Mouse (Mus musculus): ENCODE measurements around the gene Siah2.

Siah2 gene

DNA sequence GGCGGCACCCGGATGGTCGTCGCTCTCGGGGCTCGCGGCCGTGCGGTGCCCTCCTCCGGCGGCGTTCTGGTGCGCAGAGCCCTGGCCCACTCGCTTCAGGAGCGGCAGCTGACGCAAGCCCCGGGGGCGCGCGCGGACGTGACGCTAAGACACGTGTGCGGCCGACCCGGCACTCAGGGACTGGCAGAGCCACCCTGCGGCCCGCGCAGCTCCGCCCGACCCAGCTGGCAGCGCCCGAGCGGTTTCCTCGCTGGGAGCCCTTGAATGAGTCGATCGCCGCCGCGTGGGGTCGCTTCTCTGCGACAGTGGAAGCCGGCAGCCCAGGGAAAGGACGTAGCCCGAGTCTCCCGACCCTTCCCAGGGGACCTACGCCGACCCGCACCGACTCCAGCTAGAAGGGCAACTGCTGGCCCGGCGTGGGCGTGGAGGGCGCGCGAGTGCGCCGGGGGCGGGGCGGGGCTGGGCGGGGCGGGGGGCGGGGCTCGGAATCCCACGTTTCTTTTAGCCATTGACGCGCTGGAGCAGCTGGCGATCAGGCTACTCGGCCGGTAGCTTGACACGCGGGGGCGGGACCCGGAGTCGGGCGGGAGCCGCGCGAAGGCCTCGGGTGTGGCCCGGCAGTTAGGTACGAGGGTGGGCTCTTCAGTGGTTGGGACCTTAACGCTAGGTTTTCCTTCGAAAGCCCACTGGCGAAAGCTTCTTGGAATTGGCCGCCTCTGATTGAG is at the start of gene Siah2:
Siah2 (minus strand) TSS at position 404 of the 725 bp plus-strand sequence.
- peak; percentile 91 to 93 for DNase-seq

DNA sequence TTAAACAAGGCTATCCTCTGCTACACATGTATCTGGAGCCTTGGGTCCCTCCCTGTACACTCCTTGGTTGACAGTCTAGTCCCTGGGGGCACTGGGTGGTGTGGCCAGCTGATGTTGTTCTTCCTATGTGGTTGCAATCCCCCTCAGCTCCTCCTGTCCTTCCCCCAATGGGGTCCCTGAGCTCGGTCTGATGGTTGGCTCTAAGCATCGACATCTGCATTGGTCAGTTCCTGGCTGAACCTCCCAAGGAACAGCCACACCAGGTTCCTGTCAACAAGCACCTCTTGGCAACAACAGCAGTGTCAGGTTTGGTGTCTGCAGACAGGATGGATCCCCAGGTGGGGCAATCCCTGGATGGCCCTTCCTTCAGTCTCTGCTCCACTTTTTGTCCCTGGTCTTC is 47.3 kb upstream of the Siah2 start:
- no peak for DNase-seq

DNA sequence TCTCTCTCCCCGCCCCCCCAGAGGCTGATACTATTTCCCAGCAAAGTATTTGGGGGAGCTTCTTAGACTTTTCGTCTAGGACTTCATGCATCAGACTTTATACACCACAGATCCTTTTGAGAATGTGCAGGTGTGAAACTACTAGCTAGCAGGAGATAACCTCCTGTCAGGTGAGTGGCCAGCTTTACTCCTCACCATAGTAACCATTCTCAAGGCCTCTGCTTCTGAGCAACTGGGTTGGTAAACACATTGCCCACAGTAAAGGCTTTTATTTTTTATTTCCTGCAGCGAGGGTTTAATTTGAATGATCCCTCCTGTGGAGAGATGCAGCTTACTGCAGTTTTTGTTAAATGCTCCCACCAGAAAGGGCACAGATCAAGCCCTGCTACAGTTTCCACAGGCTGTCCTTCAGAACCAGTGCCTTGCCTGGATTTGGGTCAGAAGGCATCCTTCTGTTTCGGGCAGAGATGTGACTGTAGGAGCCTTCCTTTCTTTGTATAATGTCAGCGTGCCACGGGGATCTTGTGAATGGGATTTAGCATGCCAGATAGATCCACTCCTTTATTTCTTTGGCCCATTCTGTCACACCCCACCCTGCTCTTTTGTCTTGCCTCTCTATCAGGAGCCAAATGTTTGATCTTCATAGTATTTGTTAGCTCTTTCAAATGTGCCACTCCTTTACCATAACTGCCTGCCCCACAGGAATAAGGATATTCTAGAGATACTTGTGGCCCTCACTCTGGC is 46.3 kb upstream of the Siah2 start:
- DNase-seq, result no peak

DNA sequence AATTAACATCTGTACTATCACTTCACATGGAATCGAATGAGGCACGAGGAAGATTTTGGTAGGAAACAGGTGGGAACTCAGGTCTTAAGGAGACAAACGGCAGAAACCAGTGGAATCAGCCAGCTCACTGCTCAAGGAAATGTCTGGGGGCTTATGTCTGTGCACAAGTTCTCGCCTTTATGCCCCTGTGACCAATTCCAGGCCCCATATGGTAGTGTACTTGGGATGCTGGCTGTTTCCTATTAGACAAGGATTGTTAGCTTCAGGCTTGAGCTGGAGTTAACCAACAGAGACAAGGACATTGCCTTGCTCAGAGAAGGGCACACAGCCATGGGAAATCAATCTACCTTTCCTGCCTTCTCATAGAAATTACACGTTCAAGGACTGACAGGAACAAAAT is 39.3 kb upstream of the Siah2 start:
- DNase-seq, result no peak

DNA sequence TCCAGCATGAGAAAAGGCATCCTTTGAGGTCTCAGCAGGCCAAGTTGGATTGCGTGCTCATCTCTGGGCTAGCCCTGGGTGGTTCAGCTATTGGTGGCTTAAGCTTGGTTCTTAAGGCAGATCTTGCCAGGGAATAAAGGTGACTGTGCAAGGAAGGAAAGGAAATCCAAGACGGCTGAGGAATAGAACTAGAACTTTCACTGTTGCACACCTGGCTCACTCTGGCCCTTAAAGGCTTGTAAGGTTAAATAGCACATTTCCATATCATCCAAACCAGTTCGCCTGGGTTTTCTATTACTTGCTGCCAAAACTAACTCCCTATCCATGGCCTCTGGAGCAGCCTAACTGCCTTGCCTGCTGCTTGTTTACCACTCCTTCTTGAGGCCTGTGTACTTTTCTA is 38.4 kb upstream of the Siah2 start:
- DNase-seq, result no peak

DNA sequence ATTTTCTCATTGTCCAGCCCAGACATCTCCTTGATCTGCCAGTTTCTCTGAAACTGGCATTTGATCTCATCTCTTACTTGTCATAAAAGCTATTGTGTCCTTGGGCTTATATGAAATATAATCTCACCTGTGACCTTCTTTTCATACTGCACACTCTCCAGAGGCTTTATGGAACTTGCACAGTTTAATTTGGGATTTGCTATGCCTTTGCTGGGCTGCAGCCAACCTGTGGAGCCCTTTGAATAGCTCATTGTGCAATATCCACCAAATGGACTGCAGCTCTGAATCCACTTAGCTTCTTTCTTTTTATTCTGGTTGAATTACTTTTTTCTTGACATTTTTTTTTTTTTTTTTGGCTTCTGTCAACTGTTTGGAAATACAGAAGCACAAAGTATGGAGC is 37.3 kb upstream of the Siah2 start:
- no peak for DNase-seq

DNA sequence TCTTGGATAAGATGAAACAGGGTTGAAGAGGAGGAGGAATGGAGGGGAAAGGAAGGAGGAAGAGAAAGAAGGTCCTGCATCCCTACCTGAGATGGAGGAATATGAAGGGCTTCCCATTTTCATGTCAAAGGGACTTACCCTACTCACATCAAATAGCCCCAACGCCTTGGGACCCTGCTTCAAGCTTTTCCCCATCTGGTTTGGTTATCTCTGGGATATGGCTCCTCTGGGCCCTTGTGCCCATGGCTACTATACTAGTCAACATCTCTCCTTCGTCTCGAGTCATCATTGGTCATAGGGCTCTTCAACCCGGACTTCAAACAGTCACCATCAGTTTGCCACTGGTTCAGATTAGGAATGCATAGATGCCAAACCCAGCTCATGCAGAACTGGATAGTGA is 35.4 kb upstream of the Siah2 start:
- no peak for DNase-seq

DNA sequence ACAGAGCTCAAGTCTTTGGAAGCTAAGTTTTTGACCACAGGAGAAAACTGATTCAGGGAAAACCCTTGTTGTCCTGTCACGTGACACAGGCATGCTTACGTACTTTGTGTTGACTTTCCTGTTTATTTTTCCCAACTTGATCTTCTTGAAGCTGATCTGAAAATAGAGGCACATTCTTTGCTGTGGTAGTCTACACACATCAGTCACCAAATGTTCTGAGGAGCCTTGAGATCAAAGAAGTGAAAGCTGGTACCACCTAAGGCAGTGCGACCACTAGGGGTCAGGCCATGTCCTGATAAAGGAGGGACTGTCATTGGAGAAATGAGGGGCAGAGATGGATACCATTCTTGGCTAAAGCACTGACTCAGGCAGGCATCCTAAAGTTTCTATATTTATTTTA is 34.8 kb upstream of the Siah2 start:
- DNase-seq, result peak; percentile 71 to 77

DNA sequence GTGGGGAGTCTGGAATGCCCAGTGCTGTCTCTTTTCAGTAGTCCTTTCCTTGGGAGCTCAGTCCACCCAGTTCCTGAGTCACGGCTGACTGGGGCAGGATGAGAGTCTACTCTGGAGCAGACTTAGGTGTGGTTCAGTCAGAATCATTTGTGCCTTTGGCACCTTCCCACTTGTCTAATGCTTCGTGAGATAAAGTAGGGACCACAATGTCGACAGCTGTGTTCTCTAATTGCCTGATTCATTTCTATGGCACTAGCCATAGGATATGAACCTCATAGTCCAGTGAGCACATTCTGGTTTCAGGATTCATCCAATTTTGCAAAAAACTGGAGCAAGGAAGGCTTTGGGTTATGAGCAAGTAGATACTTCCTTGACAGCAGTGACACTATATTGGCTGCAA is 34.2 kb upstream of the Siah2 start:
- no peak for DNase-seq

DNA sequence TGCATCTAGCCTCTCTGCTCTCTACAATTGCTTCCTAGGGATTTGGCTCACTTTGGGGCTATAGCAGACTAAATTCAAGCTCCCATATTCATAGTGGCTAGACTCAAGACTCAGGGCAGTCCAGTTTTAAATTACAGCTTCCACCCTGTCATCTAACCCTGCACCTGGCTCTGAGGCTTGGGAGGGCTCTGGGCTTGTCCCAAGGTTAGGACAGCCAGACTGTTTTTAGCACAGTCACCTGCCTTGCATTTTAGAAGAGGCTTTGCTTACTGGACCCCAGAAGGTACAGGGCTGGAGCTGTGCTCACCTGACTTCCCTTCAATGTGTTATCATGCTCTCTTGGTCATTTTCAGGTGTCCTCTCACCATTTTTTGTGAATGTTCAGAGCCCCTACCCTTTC is 32.6 kb upstream of the Siah2 start:
- no peak for DNase-seq

DNA sequence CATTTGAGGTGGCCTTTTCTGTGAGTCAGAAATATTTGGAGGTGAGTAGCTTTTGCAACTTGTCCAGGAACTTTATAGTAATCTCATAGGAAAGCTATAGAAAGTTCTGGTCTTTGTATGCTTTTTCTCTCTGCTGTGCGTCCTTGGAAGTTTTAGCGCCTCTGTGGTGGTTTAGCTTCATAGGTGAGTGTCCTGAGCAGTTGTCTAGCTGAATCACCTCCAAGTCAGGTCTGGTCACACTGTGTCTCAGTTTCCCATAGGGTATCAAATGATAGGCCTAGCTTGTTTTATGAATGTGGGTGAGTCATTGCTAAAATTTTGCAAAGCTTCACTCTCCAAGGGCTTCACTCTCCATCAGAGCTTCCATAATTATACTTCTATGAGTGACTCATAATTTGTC is 31.5 kb upstream of the Siah2 start:
- DNase-seq, result no peak

DNA sequence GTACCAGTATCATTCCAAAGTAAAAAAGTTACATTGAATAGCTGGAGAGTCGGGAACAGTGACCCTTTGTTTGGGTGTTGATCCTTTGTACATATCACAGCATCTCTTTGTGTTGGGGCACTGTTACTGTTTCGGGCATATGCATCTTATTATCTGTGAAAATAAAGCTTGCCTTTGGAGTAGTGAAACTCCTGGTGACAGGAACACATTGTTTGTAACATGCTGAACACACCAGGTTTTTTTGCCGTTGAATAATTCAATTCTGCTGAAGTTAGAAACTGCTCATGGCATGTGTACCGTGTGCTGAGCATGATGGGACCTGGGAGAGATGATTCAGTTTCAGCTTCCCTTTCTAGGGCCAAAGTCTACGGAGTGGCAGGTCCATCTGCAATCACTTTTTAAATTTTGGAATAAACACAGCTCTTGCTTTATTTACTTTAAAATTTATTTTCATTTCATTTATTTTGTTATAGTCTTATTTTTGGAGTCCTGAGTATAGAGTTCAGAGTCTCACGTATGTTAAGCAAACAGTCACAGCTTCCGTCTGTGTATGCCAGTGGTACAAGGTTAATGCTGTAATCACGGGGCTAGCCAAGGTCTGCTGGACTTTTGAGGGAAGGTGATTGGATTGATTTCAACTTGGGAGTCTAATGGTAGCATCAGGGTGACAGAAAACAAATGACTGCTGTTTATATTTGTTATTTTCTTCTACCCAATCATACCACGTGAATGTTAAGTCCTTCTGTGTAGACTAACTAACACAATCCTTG is 27.4 kb upstream of the Siah2 start:
- no peak for DNase-seq

DNA sequence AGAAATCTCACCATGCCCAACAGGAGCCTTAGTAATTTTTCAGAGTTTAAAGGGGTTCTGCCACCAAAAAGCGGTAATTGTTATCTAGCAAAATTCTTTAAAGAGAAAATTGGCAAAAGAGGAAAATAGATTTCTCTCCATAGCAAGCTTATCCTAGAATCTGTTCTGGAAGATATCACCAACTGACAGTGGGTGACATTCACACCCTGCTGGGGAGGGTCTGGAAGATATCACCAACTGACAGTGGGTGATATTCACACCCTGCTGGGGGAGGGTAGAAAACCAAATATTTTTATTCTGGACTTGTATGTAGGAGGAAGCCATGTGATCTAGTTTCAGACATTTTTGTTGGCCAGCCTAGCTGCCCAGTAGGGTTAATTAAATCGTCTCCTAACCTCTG is 24.5 kb upstream of the Siah2 start:
- DNase-seq, result no peak

DNA sequence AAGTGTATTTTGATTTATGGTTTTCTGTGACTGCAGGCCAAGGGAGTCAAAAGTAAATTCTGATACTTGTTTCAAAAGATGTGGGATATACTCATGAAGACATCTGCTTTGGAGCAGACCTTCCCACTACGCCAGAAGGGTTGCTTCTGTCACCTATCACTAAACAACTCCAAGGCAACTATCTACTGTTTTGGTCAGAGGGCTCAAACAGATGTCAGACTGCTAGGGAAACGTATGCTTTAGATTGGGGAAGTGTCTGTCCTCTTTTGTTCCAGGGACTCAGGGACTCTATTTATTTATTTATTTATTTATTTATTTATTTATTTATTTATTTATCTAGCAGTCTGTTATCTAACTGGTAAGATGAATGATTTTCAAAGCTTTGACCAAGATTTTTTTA is 22.6 kb upstream of the Siah2 start:
- no peak for DNase-seq

DNA sequence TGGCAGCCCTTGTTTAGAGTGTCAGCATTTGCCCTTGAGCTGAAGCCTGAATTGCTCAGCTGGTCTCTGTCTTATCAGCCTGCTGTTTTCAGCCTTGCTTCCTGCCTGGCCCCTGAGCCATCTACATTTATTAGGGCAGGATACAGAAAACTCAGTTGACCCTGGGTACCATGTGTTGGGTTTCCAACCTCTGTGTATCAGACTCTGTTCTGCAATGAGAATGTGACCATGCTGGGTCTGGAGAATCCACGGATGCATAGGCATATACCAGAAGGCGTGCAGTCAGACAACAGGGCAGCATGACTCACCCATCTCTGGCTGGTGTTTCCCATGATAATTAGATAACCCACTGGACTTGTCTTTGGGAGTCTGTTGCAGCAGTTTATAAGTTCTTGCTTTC is 21.8 kb upstream of the Siah2 start:
- no peak for DNase-seq

DNA sequence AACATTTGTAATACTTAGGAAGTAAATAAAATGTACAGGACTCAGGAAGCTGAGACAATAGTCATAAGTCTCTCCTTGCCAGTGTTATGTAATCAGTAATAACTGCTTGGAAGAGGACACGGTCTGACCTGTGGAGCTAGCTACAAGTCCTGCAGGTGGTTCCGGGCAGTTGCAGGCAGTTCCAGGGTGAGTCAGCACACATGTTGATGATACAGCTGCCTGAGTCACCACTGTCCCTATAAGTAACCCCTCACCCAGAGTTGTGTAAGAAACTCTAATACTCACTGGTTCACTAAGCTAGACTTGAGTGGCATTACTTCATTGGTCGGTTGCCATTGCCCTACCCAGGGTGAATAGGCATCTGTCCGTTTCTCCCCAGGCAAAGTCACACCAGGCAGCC is 21.0 kb upstream of the Siah2 start:
- no peak for DNase-seq

DNA sequence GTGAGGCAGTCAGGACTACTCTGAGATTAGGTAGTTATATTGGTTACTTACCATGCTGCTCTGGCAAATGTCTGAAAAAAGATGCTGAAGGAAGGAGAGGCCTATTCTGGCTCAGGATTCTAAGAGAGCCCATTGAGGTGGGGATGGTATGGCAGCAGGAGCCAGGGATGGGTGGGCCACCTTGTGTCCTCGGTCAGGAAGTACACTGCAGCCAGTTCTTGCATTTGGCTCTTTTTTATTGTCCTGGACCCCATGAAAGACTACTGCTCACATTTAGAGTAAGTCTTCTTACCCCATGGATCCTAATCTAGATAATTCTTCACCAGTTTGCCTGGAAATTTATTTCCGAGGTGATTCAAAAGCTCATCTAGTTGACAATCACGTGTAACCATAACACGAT is 12.3 kb upstream of the Siah2 start:
- no peak for DNase-seq

DNA sequence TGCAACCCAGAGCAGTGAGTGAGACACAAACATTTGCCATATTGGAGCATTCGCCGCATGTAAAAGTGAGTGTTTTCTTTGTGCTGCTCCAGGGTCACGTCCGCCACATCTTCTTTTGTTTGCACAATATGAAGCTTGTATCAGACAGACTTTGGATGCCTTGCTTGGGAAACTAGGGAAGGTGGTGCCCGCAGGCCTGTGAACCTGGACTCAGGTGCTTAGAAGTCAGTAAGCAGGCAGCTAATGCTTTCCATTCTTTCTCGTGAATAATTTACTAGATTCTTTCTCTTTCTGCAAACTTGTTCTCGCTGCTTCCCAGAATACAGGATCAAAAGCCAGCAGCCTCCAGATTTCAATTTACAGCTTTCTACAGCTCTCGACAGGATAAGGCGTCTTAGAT is 11.5 kb upstream of the Siah2 start:
- no peak for DNase-seq

DNA sequence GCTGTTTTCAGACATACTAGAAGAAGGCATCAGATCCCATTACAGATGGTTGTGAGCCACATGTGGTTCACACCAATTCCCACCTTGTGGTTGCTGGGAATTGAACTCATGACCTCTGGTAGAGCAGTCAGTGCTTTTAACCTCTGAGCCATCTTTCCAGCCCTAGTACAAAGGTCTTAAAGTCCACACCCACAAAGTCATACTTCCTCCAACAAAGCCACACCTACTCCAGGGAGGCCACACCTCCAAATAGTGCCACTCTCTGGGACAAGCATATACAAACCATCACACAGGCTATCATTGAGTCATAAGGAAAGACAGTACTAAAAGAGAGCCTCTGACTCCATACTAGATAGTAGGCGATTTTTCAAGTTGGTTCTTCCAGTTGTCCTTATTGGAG is 10.1 kb upstream of the Siah2 start:
- no peak for DNase-seq

DNA sequence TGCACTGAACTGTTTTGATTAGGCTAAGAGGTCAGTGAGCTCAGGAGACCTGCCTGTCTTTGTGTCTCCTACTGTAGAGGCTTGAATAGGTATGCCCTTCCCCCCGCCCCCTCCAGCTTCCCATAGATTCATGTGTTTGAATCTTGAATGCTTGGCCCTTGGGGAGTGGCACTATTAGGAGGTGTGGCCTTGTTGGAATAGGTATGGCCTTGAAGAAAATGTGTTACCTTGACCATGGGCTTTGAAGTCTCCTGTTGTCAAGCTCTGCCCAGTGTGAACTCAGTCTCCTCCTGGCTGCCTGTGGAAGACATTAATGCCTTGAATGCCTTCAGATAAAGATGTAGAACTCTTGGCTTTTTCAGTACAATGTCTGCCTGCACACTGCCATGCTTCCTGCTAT is 9.2 kb upstream of the Siah2 start:
- no peak for DNase-seq

DNA sequence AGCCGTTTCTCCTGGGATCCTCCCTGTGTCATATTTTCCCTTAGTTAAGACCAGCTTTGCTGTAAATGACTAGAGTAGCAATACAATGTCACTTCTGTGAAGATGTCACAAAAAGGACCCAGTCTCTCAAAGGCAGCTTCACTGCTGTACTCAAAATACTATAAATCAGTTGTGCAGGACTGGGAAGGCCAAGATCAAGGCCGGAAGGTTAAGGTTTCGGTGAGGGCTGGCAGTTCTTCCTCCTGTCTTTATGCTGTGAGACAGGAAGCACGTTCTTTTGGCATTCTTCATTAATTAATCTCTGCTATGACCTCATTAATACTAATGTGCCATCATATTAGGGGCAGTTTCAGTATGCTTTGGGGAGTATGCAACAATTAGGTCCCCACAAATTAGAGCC is 5.7 kb upstream of the Siah2 start:
- DNase-seq, result no peak

DNA sequence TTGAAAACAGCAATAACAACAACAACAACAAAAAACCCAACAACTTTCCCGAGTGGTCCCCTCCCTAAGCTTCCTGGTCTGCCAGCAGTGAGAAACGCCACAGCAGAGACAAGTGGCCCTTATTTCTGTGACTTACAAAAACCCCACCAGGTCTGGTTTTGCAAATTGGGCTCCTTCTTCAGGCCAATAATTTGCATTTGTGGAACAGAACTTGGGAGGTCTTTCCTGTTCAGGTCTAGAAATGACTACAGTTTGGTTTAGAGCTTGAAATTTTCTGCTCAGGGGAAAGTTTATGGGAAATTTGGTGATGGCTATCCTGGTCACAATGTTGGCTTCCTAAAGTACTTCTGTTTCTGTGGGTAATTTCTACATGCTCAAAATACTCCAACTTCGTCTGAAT is 4.6 kb upstream of the Siah2 start:
- no peak for DNase-seq

DNA sequence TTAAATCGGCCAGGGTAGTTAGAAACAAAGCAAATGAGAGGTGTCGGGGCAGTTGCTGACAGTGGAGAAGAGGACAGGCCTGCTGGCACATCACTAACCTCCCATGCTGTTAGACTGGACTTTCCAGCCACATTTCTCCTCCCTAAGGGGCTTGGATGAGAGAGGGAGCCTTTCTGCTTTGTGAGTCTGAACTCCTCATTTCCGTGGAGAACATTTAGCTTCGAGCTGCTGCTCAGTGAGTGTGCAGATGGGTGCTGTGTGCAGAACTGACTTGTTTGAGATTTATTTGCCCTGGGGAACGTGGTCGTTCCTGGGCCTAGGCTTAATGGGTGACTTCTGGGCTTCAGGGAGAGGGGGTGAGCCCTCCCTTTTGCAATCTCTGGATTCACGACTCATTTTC is 3.3 kb upstream of the Siah2 start:
- DNase-seq, result no peak

DNA sequence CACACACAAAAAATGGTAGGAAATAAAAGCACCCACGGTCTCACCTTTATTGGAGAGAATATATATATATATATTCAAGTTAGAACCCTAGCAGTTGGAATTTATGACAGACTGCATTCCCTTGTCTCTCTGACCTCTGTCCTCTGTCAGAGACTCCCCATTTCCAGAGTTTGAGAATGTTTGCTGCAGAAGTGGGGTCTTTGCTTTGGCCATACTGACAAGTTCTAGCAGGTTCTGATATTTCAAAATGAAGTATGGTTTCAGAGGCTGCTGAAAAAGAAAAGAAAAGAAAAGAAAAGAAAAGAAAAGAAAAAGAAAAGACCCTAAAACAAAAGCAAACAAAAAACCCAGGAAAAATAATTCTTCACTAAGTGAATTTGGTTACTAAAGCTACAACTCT is 2.8 kb upstream of the Siah2 start:
- DNase-seq, result no peak
